Mouse (Mus musculus): Measurements from ENCODE around the gene Slc30a9. TPM values are rescaled to one million over a fixed set of nuclear protein-coding genes. Genes with fewer than 3 reads are reported as not detected.

The Slc30a9 gene
- polyA plus RNA-seq, 1 experiment = 138 TPM

DNA sequence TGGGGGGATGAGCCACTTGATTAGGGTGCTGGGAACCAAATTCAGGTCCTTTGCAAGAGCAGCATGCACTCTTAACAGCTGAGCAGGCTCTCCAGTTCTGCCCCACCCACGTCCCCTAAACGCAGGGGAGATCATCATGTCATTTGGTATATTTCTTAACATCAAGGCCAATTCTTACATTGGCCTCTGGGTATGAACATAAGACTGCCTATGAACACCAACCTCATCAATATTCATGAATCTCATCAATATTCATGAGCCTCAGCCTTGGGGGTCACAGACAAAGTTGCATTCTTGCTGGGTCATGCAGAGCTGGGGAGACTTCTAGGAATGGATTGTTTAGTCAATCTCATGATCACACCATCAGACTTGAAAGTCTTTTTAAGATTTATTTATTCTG, 74.9 kb downstream of the Slc30a9 start:
- Histone ChIP-seq H3K27ac (replicated peaks; ENCODE audit: low read depth, low read length) (no peak overlapping the region), H3K4me3 (ENCODE audit: insufficient read depth, low read depth, low read length) (no peak overlapping the region)

DNA sequence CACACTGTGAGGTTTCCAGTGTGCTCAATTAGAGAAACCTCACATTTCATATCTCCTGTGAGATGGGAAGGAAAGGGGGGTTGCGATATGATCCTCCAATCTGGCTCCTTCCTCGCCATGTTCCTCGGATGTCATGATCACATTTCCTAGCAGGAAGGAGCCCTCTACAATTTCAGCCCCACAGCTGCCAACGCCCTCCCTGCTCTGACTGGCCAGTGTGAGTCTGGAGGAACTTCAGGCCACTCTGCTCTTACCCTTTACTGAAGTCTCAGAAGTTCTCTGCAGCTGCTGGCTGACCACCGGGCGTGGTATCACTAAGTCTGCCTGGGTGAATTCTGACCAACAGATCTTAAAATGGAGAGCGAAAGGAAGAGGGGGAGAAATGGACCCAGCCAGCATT, 75.8 kb downstream of the Slc30a9 start:
- Histone ChIP-seq H3K4me3 (ENCODE audit: insufficient read depth, low read depth, low read length) (no peak overlapping the region), H3K27ac (replicated peaks; ENCODE audit: low read depth, low read length) (no peak overlapping the region)

More for the DNA sequence above, 74.9 kb downstream of the Slc30a9 start:
- no peaks in the 10 kb centered on the region for H3K4me1 ChIP-seq (ENCODE audit: control insufficient read depth, insufficient read depth, insufficient read length, low read length)

DNA sequence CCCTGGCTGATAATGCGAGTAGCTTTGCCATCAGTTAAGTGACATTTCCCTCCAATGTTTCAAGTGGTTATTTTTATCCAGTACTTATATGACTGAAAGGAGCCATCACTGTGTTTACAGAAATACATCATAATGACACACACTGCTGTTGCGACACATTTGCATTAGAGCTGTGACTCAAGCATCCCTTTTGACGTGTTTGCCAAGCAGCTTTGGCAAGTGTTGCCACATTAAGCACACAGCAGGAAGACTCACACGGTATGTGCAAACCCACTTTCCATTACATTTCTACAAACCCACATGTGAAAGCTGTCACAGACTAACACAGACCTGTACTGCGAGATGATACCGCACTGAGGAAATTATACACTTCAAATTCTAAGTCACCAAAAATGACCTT, 87.2 kb downstream of the Slc30a9 start:
- H3K4me3 ChIP-seq (ENCODE audit: insufficient read depth, low read depth, low read length) = no peak overlapping the region
- H3K4me1 ChIP-seq (ENCODE audit: control insufficient read depth, insufficient read depth, insufficient read length, low read length) = no peaks in the 10 kb centered on the region
- no peak overlapping the region for H3K27ac ChIP-seq (replicated peaks; ENCODE audit: low read depth, low read length)

More for the DNA sequence above, 75.8 kb downstream of the Slc30a9 start:
- H3K4me1 ChIP-seq (ENCODE audit: control insufficient read depth, insufficient read depth, insufficient read length, low read length) = no peaks in the 10 kb centered on the region

- Histone ChIP-seq H3K4me3 (ENCODE audit: insufficient read depth, low read depth, low read length) (no peak overlapping the region), H3K27ac (replicated peaks; ENCODE audit: low read depth, low read length) (no peak overlapping the region), H3K4me1 (ENCODE audit: control insufficient read depth, insufficient read depth, insufficient read length, low read length) (no peaks in the 10 kb centered on the region)
Observed at GRCm38 (mm10) chr5:67395211-67395851, 88.6 kb downstream of the Slc30a9 start.

- H3K4me3 ChIP-seq (ENCODE audit: insufficient read depth, low read depth, low read length) = no peak overlapping the region
- no peak overlapping the region for H3K27ac ChIP-seq (replicated peaks; ENCODE audit: low read depth, low read length)
- H3K4me1 ChIP-seq (ENCODE audit: control insufficient read depth, insufficient read depth, insufficient read length, low read length) = no peaks in the 10 kb centered on the region
Observed at GRCm38 (mm10) chr5:67397186-67397585, 90.4 kb downstream of the Slc30a9 start.

GRCm38 (mm10) chr5:67399876-67400607, 93.3 kb downstream of the Slc30a9 start:
- Histone ChIP-seq H3K4me3 (ENCODE audit: insufficient read depth, low read depth, low read length) (no peak overlapping the region), H3K4me1 (ENCODE audit: control insufficient read depth, insufficient read depth, insufficient read length, low read length) (no peaks in the 10 kb centered on the region), H3K27ac (replicated peaks; ENCODE audit: low read depth, low read length) (no peak overlapping the region)

DNA sequence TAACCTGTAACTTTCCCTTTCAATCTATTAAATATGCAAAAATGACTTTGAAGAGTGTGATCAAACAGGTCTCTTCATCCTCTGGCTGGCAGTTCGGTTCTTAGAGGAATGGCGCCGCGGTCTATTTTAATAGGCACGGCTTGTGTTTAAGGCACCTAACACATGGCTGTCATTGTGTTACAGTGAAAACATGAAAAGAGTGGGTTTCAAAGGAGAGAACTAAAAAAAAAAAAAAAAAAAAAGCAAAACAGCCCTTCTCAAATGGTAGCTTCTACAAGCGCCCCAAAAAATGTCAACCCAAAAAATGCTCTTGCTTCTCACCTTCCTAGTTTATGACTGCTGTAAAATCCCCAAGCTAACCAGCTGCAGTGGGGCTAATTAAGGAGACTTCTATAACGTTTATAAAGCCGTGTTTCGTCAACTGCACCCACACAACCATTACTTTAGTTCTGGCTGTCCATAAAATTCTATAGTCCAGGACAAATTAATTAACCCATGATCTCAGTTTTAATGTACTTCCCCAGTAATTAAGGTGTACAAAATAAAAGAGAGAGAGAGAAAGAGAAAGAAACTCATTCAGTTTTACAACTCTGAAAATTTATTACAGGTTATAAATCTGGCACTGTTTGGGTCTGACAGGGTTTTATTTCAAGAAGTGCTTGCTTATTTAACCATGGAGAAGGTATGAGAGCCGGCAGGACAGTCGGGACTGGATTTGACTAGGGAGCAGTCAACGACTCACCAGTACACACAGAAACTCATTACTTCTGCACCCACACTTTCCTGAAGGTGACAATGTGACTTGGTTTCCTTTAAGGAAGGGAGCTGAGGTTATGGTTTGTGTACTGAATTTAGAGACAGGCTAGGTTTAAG, 94.1 kb downstream of the Slc30a9 start:
- H3K4me1 ChIP-seq (ENCODE audit: control insufficient read depth, insufficient read depth, insufficient read length, low read length) = no peaks in the 10 kb centered on the region
- no peak overlapping the region for H3K27ac ChIP-seq (replicated peaks; ENCODE audit: low read depth, low read length)

DNA sequence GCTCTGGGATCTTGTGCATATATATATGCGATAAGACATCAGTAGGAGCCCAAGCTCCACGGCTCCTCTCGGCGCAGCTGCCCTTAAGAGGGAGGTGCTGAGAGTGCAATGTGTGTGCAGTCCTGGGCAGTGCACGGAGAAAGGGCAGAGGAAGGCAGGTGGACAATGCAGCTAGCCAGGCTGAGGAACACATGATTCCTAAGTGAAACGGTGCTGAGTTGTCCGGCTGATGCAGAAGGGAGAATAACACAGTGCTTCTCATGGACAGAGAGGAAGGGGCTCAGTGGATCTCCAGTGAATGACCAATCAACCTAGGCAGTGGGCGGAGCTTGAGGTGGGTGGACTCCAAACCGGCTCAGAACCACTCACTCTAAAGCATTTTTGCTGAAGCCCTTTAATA, 94.9 kb downstream of the Slc30a9 start:
- Histone ChIP-seq H3K4me1 (ENCODE audit: control insufficient read depth, insufficient read depth, insufficient read length, low read length) (no peaks in the 10 kb centered on the region), H3K27ac (replicated peaks; ENCODE audit: low read depth, low read length) (no peak overlapping the region), H3K4me3 (ENCODE audit: insufficient read depth, low read depth, low read length) (no peak overlapping the region)

More for the DNA sequence above, 94.1 kb downstream of the Slc30a9 start:
- no peak overlapping the region for H3K4me3 ChIP-seq (ENCODE audit: insufficient read depth, low read depth, low read length)

- Histone ChIP-seq H3K27ac (replicated peaks; ENCODE audit: low read depth, low read length) (no peak overlapping the region), H3K4me3 (ENCODE audit: insufficient read depth, low read depth, low read length) (no peak overlapping the region), H3K4me1 (ENCODE audit: control insufficient read depth, insufficient read depth, insufficient read length, low read length) (no peaks in the 10 kb centered on the region)
Observed at GRCm38 (mm10) chr5:67404380-67404779, 97.6 kb downstream of the Slc30a9 start.

- no peak overlapping the region for H3K27ac ChIP-seq (replicated peaks; ENCODE audit: low read depth, low read length)
- no peak overlapping the region for H3K4me3 ChIP-seq (ENCODE audit: insufficient read depth, low read depth, low read length)
- no peaks in the 10 kb centered on the region for H3K4me1 ChIP-seq (ENCODE audit: control insufficient read depth, insufficient read depth, insufficient read length, low read length)
Observed at GRCm38 (mm10) chr5:67404919-67405318, 98.2 kb downstream of the Slc30a9 start.

Other genes with a start within 250 kb of the Slc30a9 start
- gene Phox2b, start 207.7 kb upstream of the Slc30a9 start, polyA plus RNA-seq (2012; ENCODE audit: insufficient read depth, insufficient read length, missing spikeins) = not detected in 2 replicates
- gene Tmem33, start 46.4 kb upstream of the Slc30a9 start, polyA plus RNA-seq (2012; ENCODE audit: insufficient read depth, insufficient read length, missing spikeins) = 78.0 and 88.7 TPM in 2 replicates
- gene Bend4, start 121.4 kb downstream of the Slc30a9 start, polyA plus RNA-seq (2012; ENCODE audit: insufficient read depth, insufficient read length, missing spikeins) = 0.12 and 0.21 TPM in 2 replicates